Mouse (Mus musculus) cerebellum, adult 2 months (tissue): ENCODE data around the gene Camsap3. TPM values are rescaled to one million over a fixed set of nuclear protein-coding genes. Genes with fewer than 3 reads are reported as not detected.

Experiments
- DNase-seq, 2 experiments: peaks; one replicate each; pipeline ENCODE4 v3.0.0; 2021
- H3K27ac ChIP-seq: fragments of 200-500 bp; 2 replicates; pipeline ENCODE4 v1.5.1; 2012; ENCODE audit warnings: low read length, control low read depth, inconsistent platforms; ENCODE audit not compliant: insufficient read depth
- H3K27me3 ChIP-seq: fragments of 200-500 bp; 2 replicates; pipeline ENCODE4 v1.6.1; 2012; ENCODE audit warnings: inconsistent platforms, mild to moderate bottlenecking, low read length, moderate library complexity; ENCODE audit not compliant: control insufficient read depth, insufficient read depth
- H3K4me1 ChIP-seq: fragments of 200-500 bp; 2 replicates; pipeline ENCODE4 v1.6.1; 2011; ENCODE audit warnings: low read length; ENCODE audit not compliant: control insufficient read depth, insufficient read depth
- H3K4me3 ChIP-seq: fragments of 200-500 bp; replicated peaks from 2 replicates; pipeline ENCODE3; 2011; ENCODE audit warnings: mild to moderate bottlenecking, low read depth, low read length, control low read depth; ENCODE audit not compliant: insufficient read depth
- CTCF ChIP-seq: fragments of 200-500 bp; IDR thresholded peaks from 2 replicates; pipeline ENCODE4 v1.5.1; 2011; ENCODE audit warnings: low read depth, mild to moderate bottlenecking, control low read depth, low read length, moderate library complexity, borderline replicate concordance; ENCODE audit not compliant: insufficient read depth
- POLR2A ChIP-seq: fragments of 200-500 bp; IDR thresholded peaks from 2 replicates; pipeline ENCODE4 v1.6.1; 2011; ENCODE audit warnings: low read length, control low read depth, borderline replicate concordance; ENCODE audit not compliant: insufficient read depth
- WGBS: fragments of 180-500 bp; shearing (Covaris S2); methylation state at CpG from one replicate; pipeline ENCODE4 v1.1.7; 2018; 5-methylcytosine and 5-hydroxymethylcytosine counted together
- polyA plus RNA-seq: library from polyadenylated mRNA; depleted of rRNA; stranded (reverse); fragments of >200 nt; gene quantifications from 2 replicates; pipeline ENCODE4 v1.2.3, GENCODE M21; 2012

The Camsap3 gene
- polyA plus RNA-seq, 1 experiment, result 31.4 TPM

DNA sequence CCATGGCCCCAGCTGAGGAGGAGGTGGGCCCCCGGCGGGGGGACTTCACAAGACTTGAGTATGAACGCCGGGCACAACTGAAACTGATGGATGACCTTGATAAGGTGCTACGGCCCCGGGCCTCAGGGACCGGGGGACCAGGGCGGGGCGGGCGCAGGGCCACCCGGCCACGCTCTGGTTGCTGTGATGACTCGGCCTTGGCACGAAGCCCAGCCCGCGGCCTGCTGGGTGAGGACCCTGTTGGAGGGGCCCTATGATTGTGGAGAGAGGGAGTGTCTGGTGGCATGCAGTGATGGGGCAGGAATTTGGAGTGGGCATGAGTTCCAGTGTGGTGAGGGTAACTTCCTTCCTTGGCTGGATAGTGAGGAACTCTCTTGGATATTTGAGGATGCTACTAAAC is 19.5 kb downstream of the Camsap3 start:
- 47% methylated on average over 16 of the region's 16 CpGs for WGBS
- no peak for TF ChIP-seq POLR2A
- TF ChIP-seq CTCF, result no peak

DNA sequence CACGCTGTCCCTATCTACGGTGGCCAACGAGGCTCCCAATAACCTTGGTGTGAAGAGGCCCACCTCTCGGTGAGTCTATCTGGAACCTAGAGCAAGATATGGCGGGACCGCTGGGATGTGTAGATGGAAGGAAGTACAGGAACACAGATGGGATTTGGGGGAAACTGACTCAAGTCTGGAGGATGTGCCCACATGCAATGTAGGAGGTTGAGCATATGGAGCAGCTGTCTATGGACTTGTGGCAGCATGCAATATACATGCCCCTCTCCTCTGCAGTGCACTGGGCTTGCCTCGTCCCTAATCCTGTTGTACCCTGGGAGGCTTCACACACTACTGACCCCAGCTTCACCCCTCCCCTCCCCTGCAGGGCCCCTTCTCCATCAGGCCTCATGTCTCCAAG is 20.7 kb downstream of the Camsap3 start:
- no peak for TF ChIP-seq POLR2A
- no peak for TF ChIP-seq CTCF
- Histone ChIP-seq H3K27me3 (no peaks in the 10 kb centered on the region), H3K4me3 (no peak overlapping the region), H3K27ac (no peak overlapping the region), H3K4me1 (peaks cover 10% of the 10 kb centered on the region)
- DNase-seq, result no peak
- 83% methylated on average over 7 of the region's 7 CpGs for WGBS

More for the DNA sequence above, 19.5 kb downstream of the Camsap3 start:
- H3K4me3 ChIP-seq, result no peak overlapping the region
- H3K4me1 ChIP-seq, result peaks cover 10% of the 10 kb centered on the region
- H3K27ac ChIP-seq, result no peak overlapping the region
- no peak for DNase-seq
- no peaks in the 10 kb centered on the region for H3K27me3 ChIP-seq

DNA sequence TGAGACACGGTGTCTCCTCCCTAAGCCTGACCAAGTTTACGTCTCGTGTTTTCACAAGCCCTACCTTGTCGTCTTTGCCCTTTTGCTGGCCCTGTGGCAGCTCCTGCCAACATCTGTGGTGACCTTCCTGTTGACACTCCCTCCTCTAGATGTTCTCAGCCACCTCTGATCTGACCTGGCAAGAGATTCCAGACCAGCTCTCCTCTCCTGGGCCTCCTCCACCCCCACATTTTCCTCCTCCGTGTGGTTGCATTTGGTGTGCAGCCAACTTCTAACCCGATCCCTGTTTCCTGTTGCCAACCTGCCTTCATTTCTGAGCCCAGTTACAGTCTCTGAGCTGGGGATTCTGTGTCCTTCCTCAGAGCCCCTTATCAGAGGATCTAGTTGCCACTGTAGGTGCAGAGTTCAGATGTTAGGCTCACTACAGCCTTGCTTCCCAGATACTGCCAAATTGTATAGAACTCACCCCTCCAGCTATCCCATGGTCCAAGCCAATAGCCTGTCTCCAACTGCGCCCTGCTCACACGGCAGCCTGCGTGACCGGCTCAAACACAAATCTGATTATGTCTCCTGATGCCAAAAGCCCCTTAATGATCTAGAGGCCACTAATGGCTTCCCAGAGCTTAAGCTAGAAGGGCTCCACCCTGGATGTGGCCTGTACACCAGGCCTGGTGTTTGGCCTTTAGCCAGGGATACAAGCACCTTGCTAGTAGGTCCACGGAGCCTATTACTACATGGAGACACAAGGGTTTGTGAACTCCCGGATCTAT is 22.1 kb downstream of the Camsap3 start:
- H3K4me3 ChIP-seq, result no peak overlapping the region
- 61% methylated on average over 12 of the region's 12 CpGs for WGBS
- TF ChIP-seq CTCF (no peak), POLR2A (no peak)
- H3K27ac ChIP-seq, result peak overlapping the region; percentile 28; the same call in 1 of the 2 replicates
- H3K27me3 ChIP-seq, result no peaks in the 10 kb centered on the region
- peak in 1 of 2 experiments; percentile 34 for DNase-seq
- peaks cover 10% of the 10 kb centered on the region for H3K4me1 ChIP-seq

DNA sequence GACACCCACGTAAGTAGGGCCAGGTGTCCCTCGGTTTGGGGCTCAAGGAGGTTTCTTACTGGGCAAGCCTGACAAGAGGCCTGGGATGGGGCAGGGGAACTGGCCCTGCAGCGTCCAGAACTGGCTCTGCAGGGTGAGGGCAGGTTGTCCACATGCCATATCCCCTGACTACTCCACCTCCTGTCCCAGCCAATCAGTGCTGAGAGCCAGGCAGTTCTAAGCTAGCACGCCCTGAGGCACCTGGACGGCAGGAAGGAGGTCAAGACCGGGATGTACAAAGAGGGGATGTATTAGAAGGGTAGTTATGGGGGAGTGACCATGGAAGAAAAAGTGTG is 22.7 kb downstream of the Camsap3 start:
- Histone ChIP-seq H3K4me1 (peaks cover 10% of the 10 kb centered on the region), H3K27me3 (no peaks in the 10 kb centered on the region), H3K27ac (peak overlapping the region; percentile 28; the same call in 1 of the 2 replicates), H3K4me3 (no peak overlapping the region)
- no peak for TF ChIP-seq CTCF
- TF ChIP-seq POLR2A, result no peak
- 74% methylated on average over 6 of the region's 6 CpGs for WGBS
- DNase-seq, result no peak

DNA sequence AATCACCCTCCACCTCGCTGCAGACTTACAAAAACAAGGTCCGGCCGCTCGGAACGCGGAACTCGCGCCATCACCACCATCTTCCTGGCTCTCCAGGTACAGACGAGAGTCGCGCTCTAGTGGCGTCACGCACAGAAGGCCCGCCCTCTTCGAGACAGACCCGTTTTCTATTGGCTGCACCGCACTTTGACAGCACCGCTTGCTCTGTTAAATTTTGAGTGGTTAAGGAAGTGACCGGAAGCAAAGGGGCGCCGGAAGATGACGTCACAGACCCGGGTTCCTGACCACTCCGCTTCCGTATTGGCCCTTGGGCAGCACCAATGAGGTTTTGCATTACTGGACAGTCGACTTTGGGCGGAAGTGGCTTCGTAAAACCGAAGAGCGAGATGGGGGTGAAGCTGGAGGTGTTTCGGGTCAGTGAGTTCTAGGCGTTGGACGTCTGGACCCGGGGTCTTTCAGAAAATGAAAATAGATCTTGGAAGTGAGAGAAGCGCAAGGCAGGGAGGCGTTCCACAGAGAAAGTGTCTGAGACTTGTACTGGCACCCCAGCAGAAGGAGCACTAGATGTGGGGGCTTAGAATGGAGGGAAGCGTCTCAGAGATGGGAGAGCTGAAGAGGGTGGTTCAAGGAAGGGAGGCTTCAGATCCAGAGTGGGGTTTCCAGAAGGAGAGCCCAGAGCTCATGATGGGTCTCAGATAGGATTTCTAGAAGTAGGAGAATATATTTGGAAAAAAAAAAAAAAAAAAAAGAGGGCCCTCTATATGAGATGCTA is 34.3 kb downstream of the Camsap3 start, which contains the start of the genes Xab2 and Pet100:
Xab2 (minus strand) TSS at position 118 of the 772 bp plus-strand sequence.
Pet100 (plus strand) TSS at position 350 of the 772 bp plus-strand sequence.
- TF ChIP-seq CTCF, result no peak
- peak; percentile 83 for TF ChIP-seq POLR2A
- H3K27ac ChIP-seq, result peak within 1 kb of the TSS; percentile 43; the same call in 1 of the 2 replicates
- peak; percentile 99 to 100 for DNase-seq
- peaks cover 3% of the 10 kb centered on the region; the same call in 1 of the 2 replicates for H3K4me1 ChIP-seq
- H3K4me3 ChIP-seq, result peak within 1 kb of the TSS; percentile 97
- under 1% methylated on average over 37 of the region's 37 CpGs for WGBS
- H3K27me3 ChIP-seq, result no peaks in the 10 kb centered on the region

DNA sequence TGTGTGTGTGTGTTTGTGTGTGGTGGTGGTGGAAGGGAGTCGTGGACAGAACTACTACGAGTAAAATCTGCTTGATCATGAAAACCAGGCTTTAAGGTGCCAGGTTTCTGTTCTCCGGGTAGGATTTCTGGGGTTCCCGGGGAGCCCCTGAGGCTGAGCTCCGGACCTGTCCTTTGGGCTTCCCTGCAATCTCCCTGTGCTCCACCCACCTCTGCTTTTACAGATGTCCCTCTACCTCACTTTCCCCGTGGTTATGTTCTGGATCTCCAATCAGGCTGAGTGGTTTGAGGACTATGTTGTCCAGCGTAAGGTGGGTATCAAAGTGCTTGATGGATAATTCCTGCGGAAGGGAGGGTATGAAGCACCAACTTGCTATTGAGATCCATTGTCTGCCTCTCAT is 35.0 kb downstream of the Camsap3 start:
- H3K27me3 ChIP-seq, result no peaks in the 10 kb centered on the region
- H3K4me1 ChIP-seq, result peaks cover 3% of the 10 kb centered on the region; the same call in 1 of the 2 replicates
- no peak overlapping the region for H3K27ac ChIP-seq
- WGBS, result 57% methylated on average over 8 of the region's 8 CpGs
- no peak for DNase-seq
- peak overlapping the region; percentile 39 for H3K4me3 ChIP-seq
- no peak for TF ChIP-seq CTCF
- no peak for TF ChIP-seq POLR2A

DNA sequence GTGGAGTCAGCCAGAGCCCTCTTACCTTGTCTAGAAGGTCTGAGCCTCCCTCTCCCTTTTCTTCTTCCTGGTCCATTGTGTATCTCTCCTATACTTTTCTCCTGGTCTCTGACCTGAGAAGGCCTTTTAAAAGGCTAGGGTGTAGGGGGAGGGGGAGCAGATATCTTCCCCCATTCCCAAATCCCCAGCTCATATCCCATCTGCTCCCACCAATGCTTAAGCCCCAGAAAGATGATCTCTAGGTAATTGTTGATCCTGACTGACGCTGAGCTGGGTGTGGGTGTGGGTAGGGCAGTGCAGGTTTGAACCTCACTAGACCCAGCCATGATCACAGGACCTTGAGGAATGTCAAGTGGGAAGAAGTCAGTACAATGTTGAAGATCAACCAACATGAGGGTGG is 38.4 kb downstream of the Camsap3 start, which contains the start of gene Pcp2:
Pcp2 (minus strand) TSS at position 101 of the 400 bp plus-strand sequence.
- Histone ChIP-seq H3K27ac (no peak within 1 kb of the TSS), H3K4me1 (peaks cover 3% of the 10 kb centered on the region; the same call in 1 of the 2 replicates), H3K4me3 (no peak within 1 kb of the TSS), H3K27me3 (no peaks in the 10 kb centered on the region)
- TF ChIP-seq CTCF (no peak), POLR2A (no peak)
- WGBS, result 59% methylated on average over 1 of the region's 1 CpGs
- DNase-seq, result no peak
